Mouse (Mus musculus): Measurements from ENCODE around the gene Csnk1d.

DNA sequence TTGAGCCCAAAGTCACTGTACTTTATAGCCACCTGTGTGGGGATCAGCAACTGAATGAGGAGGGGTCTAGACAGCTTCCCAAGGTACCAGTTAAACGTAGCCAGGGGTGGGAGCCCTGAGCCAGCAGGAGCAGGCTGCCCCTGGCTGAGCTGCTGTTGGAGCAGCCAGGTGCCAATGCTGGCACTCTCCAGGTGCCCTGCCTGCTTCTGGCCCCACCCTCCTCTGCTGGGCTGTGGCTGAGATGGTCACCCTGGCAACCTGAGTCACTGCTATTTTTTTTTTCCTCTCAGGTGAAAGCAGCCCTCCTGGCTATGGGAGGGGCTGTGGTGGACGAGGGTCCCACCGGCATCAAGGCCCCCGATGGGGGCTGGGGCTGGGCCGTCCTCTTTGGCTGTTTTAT, 36.2 kb downstream of the Csnk1d start:
- TF ChIP-seq TAL1 (conservative IDR thresholded peaks at IDR 0.05; ENCODE audit: low read depth, low read length) (no peak), CTCF (IDR thresholded peaks at IDR 0.05; ENCODE audit: low read depth, low read length) (no peak)
